Mouse (Mus musculus): ENCODE measurements around the gene Spred2. TPM values are rescaled to one million over a fixed set of nuclear protein-coding genes. Genes with fewer than 3 reads are reported as not detected.

Gene Spred2
- polyA plus RNA-seq, 1 experiment from 2014 or later = 3.5 TPM

- Histone ChIP-seq H3K9ac (ENCODE audit: low read length) (no peak overlapping the region), H3K27ac (replicated peaks) (no peak overlapping the region), H3K4me1 (replicated peaks; ENCODE audit: control insufficient read depth, insufficient read depth) (no peaks in the 10 kb centered on the region), H3K9me3 (ENCODE audit: control insufficient read depth, low read length) (0 out of 2 replicates have a peak, but pooled peaks cover 12% of the 10 kb centered on the region), H3K4me2 (replicated peaks; ENCODE audit: low read depth) (no peak overlapping the region), H3K27me3 (ENCODE audit: control insufficient read depth, insufficient read depth, low read length) (no peaks in the 10 kb centered on the region), H3K36me3 (ENCODE audit: control insufficient read depth, insufficient read depth, low read length) (peaks cover 33% of the 10 kb centered on the region), H3K4me3 (ENCODE audit: low read depth, low read length) (no peak overlapping the region)
- ATAC-seq (ENCODE audit: low FRiP score, low TSS enrichment) (no peak), DNase-seq (ENCODE audit: low spot score) (no peak)
- WGBS = 100% methylated on average over 2 of the region's 2 CpGs
- TF ChIP-seq CTCF (IDR thresholded peaks at IDR 0.05; ENCODE audit: low read depth) (no peak), EP300 (optimal IDR thresholded peaks at IDR 0.05) (no peak)
Observed at GRCm38 (mm10) chr11:20018905-20019304, 94.7 kb downstream of the Spred2 start.

GRCm38 (mm10) chr11:20020720-20021119 is 96.5 kb downstream of the Spred2 start:
- WGBS = 98% methylated on average over 35 of the region's 35 CpGs
- Histone ChIP-seq H3K27ac (replicated peaks) (no peak overlapping the region), H3K9ac (ENCODE audit: low read length) (no peak overlapping the region), H3K4me3 (ENCODE audit: low read depth, low read length) (no peak overlapping the region), H3K36me3 (ENCODE audit: control insufficient read depth, insufficient read depth, low read length) (peaks cover 33% of the 10 kb centered on the region), H3K4me1 (replicated peaks; ENCODE audit: control insufficient read depth, insufficient read depth) (no peaks in the 10 kb centered on the region), H3K4me2 (replicated peaks; ENCODE audit: low read depth) (no peak overlapping the region), H3K9me3 (ENCODE audit: control insufficient read depth, low read length) (0 out of 2 replicates have a peak, but pooled peaks cover 12% of the 10 kb centered on the region), H3K27me3 (ENCODE audit: control insufficient read depth, insufficient read depth, low read length) (no peaks in the 10 kb centered on the region)
- DNase-seq (ENCODE audit: low spot score) (no peak), ATAC-seq (ENCODE audit: low FRiP score, low TSS enrichment) (no peak)
- TF ChIP-seq EP300 (optimal IDR thresholded peaks at IDR 0.05) (no peak), CTCF (IDR thresholded peaks at IDR 0.05; ENCODE audit: low read depth) (no peak)

GRCm38 (mm10) chr11:20022462-20022861 is 98.3 kb downstream of the Spred2 start:
- Histone ChIP-seq H3K9ac (ENCODE audit: low read length) (no peak overlapping the region), H3K4me2 (replicated peaks; ENCODE audit: low read depth) (no peak overlapping the region), H3K4me1 (replicated peaks; ENCODE audit: control insufficient read depth, insufficient read depth) (no peaks in the 10 kb centered on the region), H3K27ac (replicated peaks) (no peak overlapping the region), H3K4me3 (ENCODE audit: low read depth, low read length) (no peak overlapping the region), H3K27me3 (ENCODE audit: control insufficient read depth, insufficient read depth, low read length) (no peaks in the 10 kb centered on the region), H3K36me3 (ENCODE audit: control insufficient read depth, insufficient read depth, low read length) (peaks cover 33% of the 10 kb centered on the region), H3K9me3 (ENCODE audit: control insufficient read depth, low read length) (0 out of 2 replicates have a peak, but pooled peaks cover 12% of the 10 kb centered on the region)
- ATAC-seq (ENCODE audit: low FRiP score, low TSS enrichment) (no peak), DNase-seq (ENCODE audit: low spot score) (no peak)
- 86% methylated on average over 2 of the region's 2 CpGs for WGBS
- no peak for TF ChIP-seq CTCF (IDR thresholded peaks at IDR 0.05; ENCODE audit: low read depth)
- no peak for TF ChIP-seq EP300 (optimal IDR thresholded peaks at IDR 0.05)

- Histone ChIP-seq H3K9me3 (ENCODE audit: control insufficient read depth, low read length) (0 out of 2 replicates have a peak, but pooled peaks cover 12% of the 10 kb centered on the region), H3K27ac (replicated peaks) (no peak overlapping the region), H3K4me2 (replicated peaks; ENCODE audit: low read depth) (no peak overlapping the region), H3K9ac (ENCODE audit: low read length) (no peak overlapping the region), H3K27me3 (ENCODE audit: control insufficient read depth, insufficient read depth, low read length) (no peaks in the 10 kb centered on the region), H3K4me3 (ENCODE audit: low read depth, low read length) (no peak overlapping the region), H3K36me3 (ENCODE audit: control insufficient read depth, insufficient read depth, low read length) (peaks cover 32% of the 10 kb centered on the region), H3K4me1 (replicated peaks; ENCODE audit: control insufficient read depth, insufficient read depth) (no peaks in the 10 kb centered on the region)
- WGBS = 91% methylated on average over 14 of the region's 14 CpGs
- TF ChIP-seq CTCF (IDR thresholded peaks at IDR 0.05; ENCODE audit: low read depth) (no peak), EP300 (optimal IDR thresholded peaks at IDR 0.05) (no peak)
- ATAC-seq (ENCODE audit: low FRiP score, low TSS enrichment) (no peak), DNase-seq (ENCODE audit: low spot score) (no peak)
Observed at GRCm38 (mm10) chr11:20022911-20023482, 98.8 kb downstream of the Spred2 start.

- Histone ChIP-seq H3K4me1 (replicated peaks; ENCODE audit: control insufficient read depth, insufficient read depth) (no peaks in the 10 kb centered on the region), H3K27ac (replicated peaks) (no peak overlapping the region), H3K4me3 (ENCODE audit: low read depth, low read length) (no peak overlapping the region), H3K36me3 (ENCODE audit: control insufficient read depth, insufficient read depth, low read length) (peaks cover 6% of the 10 kb centered on the region), H3K4me2 (replicated peaks; ENCODE audit: low read depth) (no peak overlapping the region), H3K27me3 (ENCODE audit: control insufficient read depth, insufficient read depth, low read length) (no peaks in the 10 kb centered on the region), H3K9me3 (ENCODE audit: control insufficient read depth, low read length) (0 out of 2 replicates have a peak, but pooled peaks cover 5% of the 10 kb centered on the region), H3K9ac (ENCODE audit: low read length) (no peak overlapping the region)
- TF ChIP-seq CTCF (IDR thresholded peaks at IDR 0.05; ENCODE audit: low read depth) = peak; percentile 24; the same call in 1 of the 2 replicates
- no peak for TF ChIP-seq EP300 (optimal IDR thresholded peaks at IDR 0.05)
- ATAC-seq (ENCODE audit: low FRiP score, low TSS enrichment) = no peak
- WGBS = 67% methylated on average over 11 of the region's 11 CpGs
- no peak for DNase-seq (ENCODE audit: low spot score)
Observed at GRCm38 (mm10) chr11:20025899-20026298, 101.7 kb downstream of the Spred2 start.

- H3K4me3 ChIP-seq (ENCODE audit: low read depth, low read length) = no peak overlapping the region
- no peak overlapping the region for H3K4me2 ChIP-seq (replicated peaks; ENCODE audit: low read depth)
- H3K27me3 ChIP-seq (ENCODE audit: control insufficient read depth, insufficient read depth, low read length) = no peaks in the 10 kb centered on the region
- DNase-seq (ENCODE audit: low spot score) (no peak), ATAC-seq (ENCODE audit: low FRiP score, low TSS enrichment) (no peak)
- H3K9me3 ChIP-seq (ENCODE audit: control insufficient read depth, low read length) = no peaks in the 10 kb centered on the region
- H3K4me1 ChIP-seq (replicated peaks; ENCODE audit: control insufficient read depth, insufficient read depth) = no peaks in the 10 kb centered on the region
- 64% methylated on average over 9 of the region's 9 CpGs for WGBS
- TF ChIP-seq CTCF (IDR thresholded peaks at IDR 0.05; ENCODE audit: low read depth) (no peak), EP300 (optimal IDR thresholded peaks at IDR 0.05) (no peak)
- H3K27ac ChIP-seq (replicated peaks) = no peak overlapping the region
- no peak overlapping the region for H3K9ac ChIP-seq (ENCODE audit: low read length)
- H3K36me3 ChIP-seq (ENCODE audit: control insufficient read depth, insufficient read depth, low read length) = no peaks in the 10 kb centered on the region
Observed at GRCm38 (mm10) chr11:20027719-20028118, 103.5 kb downstream of the Spred2 start.

Data from stomach, postnatal 0 days (tissue).